Mouse (Mus musculus) midbrain, postnatal 0 days (tissue): ENCODE measurements around the gene 0610010K14Rik. TPM values are rescaled to one million over a fixed set of nuclear protein-coding genes. Genes with fewer than 3 reads are reported as not detected.

Source experiments
- ATAC-seq: fragments of 200-750 bp; cut with Nextera tagmentation; 2 replicates; pipeline ENCODE4 v1.8.0; 2017; ENCODE audit warnings: moderate number of reproducible peaks, mild to moderate bottlenecking, moderate TSS enrichment, moderate library complexity; ENCODE audit not compliant: low FRiP score
- DNase-seq: peaks from one replicate; pipeline ENCODE4 v3.0.0-alpha.2; 2015; ENCODE audit warnings: low spot score
- H3K27ac ChIP-seq: fragments of 300-500 bp; sonication (generic); 2 replicates; pipeline ENCODE4 v1.5.1; 2014; ENCODE audit warnings: low read depth, mild to moderate bottlenecking, low read length, mixed read lengths
- H3K27me3 ChIP-seq: fragments of 300-500 bp; sonication (generic); 2 replicates; pipeline ENCODE4 v1.6.1; 2014; ENCODE audit warnings: low read length, control low read depth, mixed read lengths; ENCODE audit not compliant: insufficient read depth
- H3K36me3 ChIP-seq: fragments of 300-500 bp; sonication (generic); 2 replicates; pipeline ENCODE4 v1.6.1; 2014; ENCODE audit warnings: low read length, control low read depth, mixed read lengths; ENCODE audit not compliant: insufficient read depth
- H3K4me1 ChIP-seq: fragments of 300-500 bp; sonication (generic); 2 replicates; pipeline ENCODE4 v1.6.1; 2014; ENCODE audit warnings: mild to moderate bottlenecking, control low read depth, antibody characterized with exemption, low read length, mixed read lengths; ENCODE audit not compliant: insufficient read depth
- H3K4me2 ChIP-seq: fragments of 300-500 bp; sonication (generic); 2 replicates; pipeline ENCODE4 v1.6.1; 2014; ENCODE audit warnings: low read depth, mild to moderate bottlenecking, low read length, mixed read lengths; ENCODE audit not compliant: poor library complexity, severe bottlenecking
- H3K4me3 ChIP-seq: fragments of 300-500 bp; sonication (generic); 2 replicates; pipeline ENCODE4 v1.5.1; 2014; ENCODE audit warnings: low read depth, mild to moderate bottlenecking, low read length, moderate library complexity
- H3K9ac ChIP-seq: fragments of 300-500 bp; sonication (generic); replicated peaks from 2 replicates; pipeline ENCODE4 v1.6.1; 2014; ENCODE audit warnings: mild to moderate bottlenecking, low read length, moderate library complexity, mixed read lengths; ENCODE audit not compliant: poor library complexity, severe bottlenecking
- H3K9me3 ChIP-seq: fragments of 300-500 bp; sonication (generic); 2 replicates; pipeline ENCODE4 v1.6.1; 2016; ENCODE audit warnings: low read length, control low read depth
- CTCF ChIP-seq: IDR thresholded peaks from 2 replicates; pipeline ENCODE4 v1.5.1; 2016; ENCODE audit warnings: antibody characterized with exemption, mild to moderate bottlenecking
- WGBS: fragments of 180-500 bp; shearing (Covaris S2); extraction: QIAGEN DNeasy Blood & Tissue Kit; methylation state at CpG from one replicate; pipeline ENCODE4 v1.1.7; 2014; 5-methylcytosine and 5-hydroxymethylcytosine counted together
- polyA plus RNA-seq: library from polyadenylated mRNA; unstranded; fragments of >200 nt; fragmentation: Nextera tagmentation; extraction: Ambion mirVana; gene quantifications from 2 replicates; pipeline ENCODE4 v1.2.1, GENCODE M21; 2015
- total RNA-seq: library from RNA; depleted of rRNA; stranded (reverse); fragments of >200 nt; gene quantifications from 2 replicates; pipeline ENCODE4 v1.2.3, GENCODE M21; 2014

The 0610010K14Rik gene
- total and polyA plus RNA-seq, 2 experiments from 2014 or later: 43.0 to 154 TPM

- TF ChIP-seq CTCF: no peak
- Histone ChIP-seq H3K36me3 (no peaks in the 10 kb centered on the region), H3K4me1 (no peaks in the 10 kb centered on the region), H3K4me3 (no peak overlapping the region), H3K27me3 (no peaks in the 10 kb centered on the region), H3K9ac (no peak overlapping the region), H3K9me3 (no peaks in the 10 kb centered on the region), H3K4me2 (no peak overlapping the region), H3K27ac (no peak overlapping the region)
- ATAC-seq: no peak
- whole genome bisulfite sequencing: 86% methylated on average over 7 of the region's 7 CpGs
- no peak for DNase-seq
Measured at GRCm38 (mm10) chr11:70271641-70272040, 33.9 kb upstream of the 0610010K14Rik start.

GRCm38 (mm10) chr11:70266405-70266804 is 28.7 kb upstream of the 0610010K14Rik start:
- Histone ChIP-seq H3K9ac (no peak overlapping the region), H3K27ac (no peak overlapping the region), H3K9me3 (no peaks in the 10 kb centered on the region), H3K4me1 (no peaks in the 10 kb centered on the region), H3K36me3 (no peaks in the 10 kb centered on the region), H3K27me3 (no peaks in the 10 kb centered on the region), H3K4me3 (no peak overlapping the region), H3K4me2 (no peak overlapping the region)
- WGBS: 95% methylated on average over 1 of the region's 1 CpGs
- DNase-seq (no peak), ATAC-seq (no peak)
- no peak for TF ChIP-seq CTCF

GRCm38 (mm10) chr11:70265819-70266218 is 28.1 kb upstream of the 0610010K14Rik start:
- no peak for TF ChIP-seq CTCF
- ATAC-seq: no peak

GRCm38 (mm10) chr11:70265252-70265651 is 27.5 kb upstream of the 0610010K14Rik start:
- H3K27ac ChIP-seq: no peak overlapping the region
- DNase-seq: no peak
- H3K4me3 ChIP-seq: no peak overlapping the region
- no peak for TF ChIP-seq CTCF
- 62% methylated on average over 3 of the region's 3 CpGs for WGBS
- no peaks in the 10 kb centered on the region for H3K4me1 ChIP-seq
- H3K27me3 ChIP-seq: no peaks in the 10 kb centered on the region
- H3K4me2 ChIP-seq: no peak overlapping the region
- H3K36me3 ChIP-seq: no peaks in the 10 kb centered on the region
- no peak overlapping the region for H3K9ac ChIP-seq
- no peak for ATAC-seq
- H3K9me3 ChIP-seq: no peaks in the 10 kb centered on the region

More at GRCm38 (mm10) chr11:70265819-70266218, 28.1 kb upstream of the 0610010K14Rik start:
- no peaks in the 10 kb centered on the region for H3K36me3 ChIP-seq
- DNase-seq: no peak
- H3K4me1 ChIP-seq: no peaks in the 10 kb centered on the region
- H3K4me2 ChIP-seq: no peak overlapping the region
- H3K4me3 ChIP-seq: no peak overlapping the region
- H3K27ac ChIP-seq: no peak overlapping the region
- no peaks in the 10 kb centered on the region for H3K9me3 ChIP-seq
- H3K9ac ChIP-seq: no peak overlapping the region
- WGBS: 74% methylated on average over 4 of the region's 4 CpGs
- no peaks in the 10 kb centered on the region for H3K27me3 ChIP-seq

- Histone ChIP-seq H3K36me3 (no peaks in the 10 kb centered on the region), H3K9ac (no peak overlapping the region), H3K27me3 (peaks cover 16% of the 10 kb centered on the region; the same call in 1 of the 2 replicates), H3K4me1 (no peaks in the 10 kb centered on the region; the same call in 1 of the 2 replicates), H3K9me3 (no peaks in the 10 kb centered on the region), H3K4me2 (no peak overlapping the region), H3K27ac (no peak overlapping the region), H3K4me3 (no peak overlapping the region)
- ATAC-seq (no peak), DNase-seq (no peak)
- no peak for TF ChIP-seq CTCF
- WGBS: 91% methylated on average over 4 of the region's 4 CpGs
Measured at GRCm38 (mm10) chr11:70259035-70259434, 21.3 kb upstream of the 0610010K14Rik start.

GRCm38 (mm10) chr11:70254931-70255531 is 17.3 kb upstream of the 0610010K14Rik start, which contains the start of gene Alox12:
Gene Alox12, minus strand, starts transcription at chr11:70255353.
- 3% methylated on average over 25 of the region's 25 CpGs for WGBS
- Histone ChIP-seq H3K36me3 (no peaks in the 10 kb centered on the region), H3K9ac (no peak within 1 kb of the TSS), H3K4me3 (peak within 1 kb of the TSS; percentile 12; the same call in 1 of the 2 replicates), H3K27ac (no peak within 1 kb of the TSS), H3K4me1 (no peaks in the 10 kb centered on the region; the same call in 1 of the 2 replicates), H3K27me3 (peaks cover 41% of the 10 kb centered on the region), H3K9me3 (no peaks in the 10 kb centered on the region), H3K4me2 (peak within 1 kb of the TSS; percentile 36)
- peak; percentile 50 for TF ChIP-seq CTCF
- DNase-seq (no peak), ATAC-seq (no peak)
